Mouse (Mus musculus) bone marrow macrophage, adult 2 months (primary cell): ENCODE data around the gene Arhgap28. TPM values are rescaled to one million over a fixed set of nuclear protein-coding genes. Genes with fewer than 3 reads are reported as not detected.

Experiments used
- H3K27ac ChIP-seq: 2 replicates; pipeline ENCODE4 v1.5.1; 2012; ENCODE audit warnings: low read depth, low read length; ENCODE audit not compliant: insufficient read depth
- H3K4me1 ChIP-seq: 2 replicates; pipeline ENCODE4 v1.6.1; 2012; ENCODE audit warnings: low read length; ENCODE audit not compliant: control insufficient read depth, insufficient read depth
- H3K4me3 ChIP-seq: 2 replicates; pipeline ENCODE4 v1.5.1; 2012; ENCODE audit warnings: mild to moderate bottlenecking, low read length, moderate library complexity; ENCODE audit not compliant: insufficient read depth
- CTCF ChIP-seq: IDR thresholded peaks from 2 replicates; pipeline ENCODE4 v1.5.1; 2012; ENCODE audit warnings: low read depth, mild to moderate bottlenecking, low read length, moderate library complexity
- POLR2A ChIP-seq: IDR thresholded peaks from 2 replicates; pipeline ENCODE4 v1.6.1; 2012; ENCODE audit warnings: mild to moderate bottlenecking, low read depth, low read length, borderline replicate concordance
- polyA plus RNA-seq: library from polyadenylated mRNA; stranded (reverse); fragments of >200 nt; gene quantifications from 2 replicates; pipeline ENCODE4 v1.2.4, GENCODE M21; 2012; ENCODE audit not compliant: missing spikeins, insufficient read depth, insufficient read length

The Arhgap28 gene
- polyA plus RNA-seq, 1 experiment: not detected

- no peak for TF ChIP-seq POLR2A
- no peak for TF ChIP-seq CTCF
- no peak overlapping the region for H3K27ac ChIP-seq
- no peak overlapping the region for H3K4me3 ChIP-seq
- H3K4me1 ChIP-seq: no peaks in the 10 kb centered on the region
Measured at GRCm38 (mm10) chr17:68011606-68012005, 7.7 kb upstream of the Arhgap28 start.

- H3K4me1 ChIP-seq: no peaks in the 10 kb centered on the region
- TF ChIP-seq CTCF (no peak), POLR2A (no peak)
- H3K27ac ChIP-seq: no peak overlapping the region
- no peak overlapping the region for H3K4me3 ChIP-seq
Measured at GRCm38 (mm10) chr17:68010041-68010440, 6.1 kb upstream of the Arhgap28 start.

- Histone ChIP-seq H3K27ac (no peak overlapping the region), H3K4me1 (no peaks in the 10 kb centered on the region), H3K4me3 (no peak overlapping the region)
- no peak for TF ChIP-seq POLR2A
Measured at GRCm38 (mm10) chr17:68004581-68005330, 836 bp upstream of the Arhgap28 start.

GRCm38 (mm10) chr17:68002608-68003595, 1.0 kb downstream of the Arhgap28 start:
- TF ChIP-seq CTCF (no peak), POLR2A (no peak)
- Histone ChIP-seq H3K27ac (no peak overlapping the region), H3K4me3 (no peak overlapping the region), H3K4me1 (no peaks in the 10 kb centered on the region)

GRCm38 (mm10) chr17:67999801-68000200, 4.1 kb downstream of the Arhgap28 start:
- no peak overlapping the region for H3K4me3 ChIP-seq
- no peak for TF ChIP-seq CTCF
- TF ChIP-seq POLR2A: no peak
- no peaks in the 10 kb centered on the region for H3K4me1 ChIP-seq
- H3K27ac ChIP-seq: no peak overlapping the region

- H3K27ac ChIP-seq: no peak overlapping the region
- no peak overlapping the region for H3K4me3 ChIP-seq
- no peaks in the 10 kb centered on the region for H3K4me1 ChIP-seq
- TF ChIP-seq CTCF (no peak), POLR2A (no peak)
Measured at GRCm38 (mm10) chr17:67996769-67997155, 7.2 kb downstream of the Arhgap28 start.

- no peak overlapping the region for H3K27ac ChIP-seq
- H3K4me1 ChIP-seq: no peaks in the 10 kb centered on the region
- H3K4me3 ChIP-seq: no peak overlapping the region
- TF ChIP-seq POLR2A: no peak
- no peak for TF ChIP-seq CTCF
Measured at GRCm38 (mm10) chr17:67996097-67996768, 7.7 kb downstream of the Arhgap28 start.

- H3K4me3 ChIP-seq: no peak overlapping the region
- TF ChIP-seq CTCF (no peak), POLR2A (no peak)
- no peaks in the 10 kb centered on the region for H3K4me1 ChIP-seq
- no peak overlapping the region for H3K27ac ChIP-seq
Measured at GRCm38 (mm10) chr17:67995277-67995819, 8.6 kb downstream of the Arhgap28 start.

GRCm38 (mm10) chr17:67994861-67995260, 9.1 kb downstream of the Arhgap28 start:
- Histone ChIP-seq H3K27ac (no peak overlapping the region), H3K4me1 (no peaks in the 10 kb centered on the region), H3K4me3 (no peak overlapping the region)
- no peak for TF ChIP-seq CTCF
- TF ChIP-seq POLR2A: no peak
